Mouse (Mus musculus) retina, adult 2 months (tissue): ENCODE data around the gene Fgfr2.

Source experiments
- DNase-seq: peaks from one replicate; pipeline ENCODE4 v3.0.0-alpha.2; 2012; ENCODE audit warnings: low read depth, low spot score

Gene Fgfr2

GRCm38 (mm10) chr7:131370648-131371469, 1752.3 kb downstream of the Fgfr2 start, which contains the start of gene Pstk:
TSS of gene Pstk (plus strand) at chr7:131371141.
- peak; percentile 77 for DNase-seq

DNA sequence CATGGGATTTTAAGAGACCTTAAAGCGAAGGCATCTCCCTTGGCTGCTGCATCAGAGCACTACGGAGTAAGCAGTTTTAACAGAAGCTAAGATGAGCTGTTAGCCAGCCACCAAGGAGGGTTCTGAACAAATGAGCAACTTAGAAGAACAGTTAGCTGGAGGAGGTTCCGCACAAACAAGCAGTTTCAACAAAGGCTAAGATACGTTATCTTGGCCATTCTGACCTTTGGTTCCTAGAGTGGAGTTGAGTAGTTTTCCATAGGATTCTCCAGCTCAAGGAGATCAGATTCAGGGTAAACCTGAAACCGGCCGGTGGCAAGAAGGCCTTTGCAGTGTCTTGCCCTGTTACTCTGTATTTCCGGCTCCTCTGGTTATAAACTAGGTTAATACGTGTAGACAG, 1759.0 kb downstream of the Fgfr2 start:
- DNase-seq = no peak

DNA sequence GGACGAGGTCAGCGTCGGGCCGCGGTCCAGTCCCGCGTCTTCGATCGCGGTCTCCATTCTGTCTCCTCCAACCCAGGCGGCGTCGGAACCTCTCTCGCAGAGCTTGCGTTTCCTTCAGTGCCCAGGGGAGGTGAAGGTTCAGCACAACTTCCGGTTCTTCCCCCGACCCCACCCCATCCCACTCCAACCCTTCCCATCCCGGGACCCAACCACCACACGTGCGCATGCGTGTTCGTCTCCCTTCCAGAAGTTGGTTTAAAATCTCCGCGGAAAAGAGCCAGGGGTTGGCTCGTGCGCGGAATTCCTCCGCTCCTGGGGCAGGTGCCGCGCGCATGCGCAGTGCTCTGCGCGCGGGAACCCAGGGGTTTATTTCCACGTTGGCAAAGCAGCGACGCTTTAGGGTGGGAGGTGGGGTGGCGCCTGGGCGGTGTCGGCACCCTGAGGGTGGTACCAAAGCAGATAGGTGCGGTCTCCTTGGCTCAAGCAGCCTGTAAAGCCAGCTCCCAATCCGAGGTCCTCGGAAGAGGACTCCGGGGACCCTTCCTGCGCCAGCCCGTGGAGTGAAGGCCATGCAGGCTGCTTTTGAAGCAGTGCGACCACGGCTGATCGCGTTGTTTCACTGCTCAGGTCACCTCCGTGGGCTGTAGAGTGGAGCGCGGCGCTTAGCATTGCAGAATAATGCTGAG, 1760.4 kb downstream of the Fgfr2 start, which contains the start of gene 2310057M21Rik:
TSS of gene 2310057M21Rik (minus strand) at position 145 of the 686 bp plus-strand sequence.
- peak; percentile 96 for DNase-seq

GRCm38 (mm10) chr7:131362269-131362614, 1760.9 kb downstream of the Fgfr2 start:
- no peak for DNase-seq

- no peak for DNase-seq
Observed at GRCm38 (mm10) chr7:131356105-131356504, 1767.0 kb downstream of the Fgfr2 start.

- no peak for DNase-seq
Observed at GRCm38 (mm10) chr7:131345856-131346541, 1777.2 kb downstream of the Fgfr2 start.

DNA sequence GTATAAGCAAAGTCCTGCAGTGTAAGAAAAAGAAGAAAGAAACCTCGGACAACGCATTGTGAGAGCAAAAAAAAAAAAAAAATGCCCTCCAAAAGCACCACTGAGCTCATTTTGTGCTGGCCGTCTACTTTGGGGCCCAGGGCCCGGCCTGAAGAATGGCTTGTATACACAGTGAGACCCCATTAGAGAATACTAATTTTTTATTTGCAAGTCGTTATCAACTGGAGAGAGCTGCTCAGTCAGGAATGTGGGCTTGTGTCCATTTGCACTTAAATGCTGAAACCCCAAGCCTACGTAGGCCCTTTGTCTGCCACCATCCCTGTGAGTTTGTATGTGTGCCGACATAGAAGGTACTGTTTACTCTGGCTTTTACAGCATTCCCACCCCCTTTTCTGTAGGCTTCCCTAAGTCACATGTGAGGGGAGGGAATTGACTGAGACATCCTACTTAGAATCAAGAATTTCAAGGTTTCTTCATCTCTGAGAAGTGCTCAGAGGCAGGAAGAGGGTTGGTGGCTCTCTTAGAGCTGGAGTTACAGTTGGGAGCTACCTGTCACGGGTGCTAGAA, 1785.6 kb downstream of the Fgfr2 start:
- DNase-seq = no peak

- DNase-seq = no peak
Observed at GRCm38 (mm10) chr7:131333564-131333963, 1789.6 kb downstream of the Fgfr2 start, which contains the start of gene Fam24a. TSS of gene Fam24a (plus strand) at chr7:131333864.

DNA sequence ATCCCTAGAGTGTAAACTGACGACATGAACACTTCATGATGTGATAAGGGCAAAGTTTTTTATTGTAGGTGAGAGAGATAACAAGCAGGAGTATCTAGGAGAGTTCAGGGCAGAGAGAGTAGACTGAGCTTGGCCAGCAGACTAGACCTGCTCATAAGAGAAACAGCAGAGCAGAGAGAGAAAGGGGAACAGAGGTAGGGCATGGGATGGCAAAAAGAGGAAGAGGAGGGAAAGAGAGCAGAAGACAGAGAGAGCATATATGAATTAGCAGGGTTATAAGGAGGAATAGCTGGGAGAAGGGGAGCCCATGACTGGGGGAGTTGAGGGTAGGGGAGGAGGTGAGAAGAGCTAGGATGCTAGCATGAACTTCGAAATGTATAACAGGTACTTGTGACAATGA, 1791.5 kb downstream of the Fgfr2 start:
- no peak for DNase-seq

DNA sequence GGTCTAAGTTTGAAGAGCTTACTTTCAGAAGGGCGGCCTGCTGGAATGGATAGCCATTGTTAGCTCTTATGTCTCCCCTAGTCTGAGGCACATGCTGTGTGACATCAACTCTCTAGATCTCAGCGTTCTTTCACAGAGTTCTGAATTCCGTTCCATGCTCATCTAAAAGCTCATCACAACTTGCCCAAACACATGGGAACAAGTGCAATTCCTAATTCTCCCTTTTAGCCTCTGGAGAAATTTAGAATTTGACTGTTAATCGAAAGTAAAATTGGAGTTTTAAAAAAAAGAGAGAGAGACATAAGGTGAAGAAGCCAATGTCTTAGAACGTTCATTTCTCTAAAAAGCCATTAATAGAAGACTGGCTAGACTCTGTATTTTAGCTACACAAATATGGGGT, 1793.7 kb downstream of the Fgfr2 start, which contains the start of gene Fam24b:
TSS of gene Fam24b (minus strand) at position 101 of the 400 bp plus-strand sequence.
- no peak for DNase-seq

- DNase-seq = no peak
Observed at GRCm38 (mm10) chr7:131327054-131327453, 1796.1 kb downstream of the Fgfr2 start.

DNA sequence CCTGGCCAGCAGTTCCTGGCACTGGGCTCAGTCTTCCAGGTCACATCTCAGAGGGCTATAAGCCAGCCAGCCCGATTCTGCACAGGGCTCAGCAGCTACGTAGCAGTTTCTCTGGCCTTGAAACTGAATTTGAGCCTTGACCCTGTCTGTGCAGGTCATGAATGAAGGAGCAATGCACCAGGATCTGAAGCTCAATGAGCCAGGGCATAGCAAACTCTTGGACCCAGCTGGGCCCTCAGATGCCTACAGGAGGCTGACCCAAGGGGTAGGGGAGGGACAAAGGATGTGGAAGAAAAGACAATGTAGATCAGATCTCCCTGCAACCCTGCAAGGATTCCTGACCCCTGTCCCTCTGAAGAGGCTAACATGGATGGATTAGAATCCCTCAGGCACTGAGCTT, 1801.0 kb downstream of the Fgfr2 start, which contains the start of gene Cuzd1:
TSS of gene Cuzd1 (minus strand) at position 101 of the 400 bp plus-strand sequence.
- DNase-seq = no peak

DNA sequence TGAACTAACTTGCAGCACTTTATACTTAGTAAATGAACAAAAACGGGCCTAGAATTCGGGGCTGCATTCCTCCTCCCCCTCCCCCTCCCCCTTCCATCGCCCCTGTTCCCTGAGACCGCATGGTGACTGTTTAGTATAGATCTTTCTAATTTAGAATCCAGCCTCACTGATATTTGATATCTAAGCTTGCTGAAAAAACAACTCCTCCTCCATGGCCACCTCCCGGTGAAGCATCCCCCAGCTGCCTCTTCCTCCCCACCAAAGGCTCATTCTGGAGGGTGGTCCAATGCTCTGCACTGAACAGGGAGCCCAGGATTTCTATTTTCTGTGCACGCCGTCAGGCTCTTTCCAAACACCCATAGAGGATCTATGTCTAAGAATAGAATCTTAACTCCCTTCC, 1804.8 kb downstream of the Fgfr2 start:
- no peak for DNase-seq

DNA sequence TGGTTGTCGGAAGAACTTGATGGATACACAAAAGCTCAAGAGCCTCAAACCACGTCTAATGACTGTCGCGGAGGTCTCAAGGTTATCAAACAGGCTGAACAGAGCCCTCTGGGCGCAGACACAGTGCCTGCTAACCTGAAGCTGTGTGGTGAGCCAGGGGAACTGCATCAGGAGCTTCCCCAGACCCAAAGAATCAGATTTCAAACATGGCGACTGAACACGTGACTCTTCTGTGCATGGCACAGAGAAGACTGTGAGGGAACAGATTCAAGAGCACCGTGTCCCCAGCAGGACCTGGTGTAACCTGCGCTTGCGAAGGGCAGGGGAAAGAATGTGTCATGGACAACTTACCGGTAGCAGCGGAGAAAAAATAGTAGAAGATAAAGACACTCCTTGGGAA, 1805.6 kb downstream of the Fgfr2 start:
- DNase-seq = no peak

DNA sequence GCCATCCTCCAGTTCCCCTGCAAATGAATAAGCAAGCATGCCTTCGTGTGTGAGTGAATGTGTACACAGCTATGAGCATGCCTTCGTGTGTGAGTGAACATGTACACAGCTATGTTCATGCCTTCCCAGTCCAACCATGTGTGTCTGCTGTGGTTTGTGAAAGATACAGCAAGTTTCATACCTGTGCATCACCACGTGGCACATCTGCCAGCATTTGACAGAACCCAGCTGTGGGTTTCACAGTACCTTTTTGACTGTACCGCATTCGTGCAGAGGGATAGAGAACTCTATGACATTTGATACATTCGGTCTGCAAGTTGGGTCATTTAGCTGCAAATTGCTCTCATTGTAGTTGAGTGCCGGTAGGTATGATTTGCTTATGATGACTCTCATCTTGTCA, 1808.7 kb downstream of the Fgfr2 start:
- DNase-seq = no peak

DNA sequence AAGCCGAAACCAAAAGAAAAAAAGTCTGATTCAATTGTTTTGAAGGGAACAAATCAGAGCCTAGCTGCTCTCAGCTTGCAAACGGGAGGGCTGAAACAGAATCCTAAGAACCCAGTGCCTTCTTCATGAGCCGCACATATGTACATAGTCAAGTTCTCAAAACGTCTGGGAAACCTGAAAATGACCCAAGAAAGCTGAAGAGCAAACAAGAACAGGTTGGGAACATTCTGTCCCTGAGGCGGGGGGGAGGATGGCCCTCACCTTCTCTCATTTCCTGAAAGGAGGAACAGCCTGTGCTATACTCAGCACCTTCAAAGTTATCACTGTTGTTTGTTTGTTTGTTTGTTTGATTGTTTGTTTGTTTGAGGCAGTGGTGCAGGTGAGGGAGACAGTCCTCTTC, 1816.4 kb downstream of the Fgfr2 start:
- DNase-seq = no peak

DNA sequence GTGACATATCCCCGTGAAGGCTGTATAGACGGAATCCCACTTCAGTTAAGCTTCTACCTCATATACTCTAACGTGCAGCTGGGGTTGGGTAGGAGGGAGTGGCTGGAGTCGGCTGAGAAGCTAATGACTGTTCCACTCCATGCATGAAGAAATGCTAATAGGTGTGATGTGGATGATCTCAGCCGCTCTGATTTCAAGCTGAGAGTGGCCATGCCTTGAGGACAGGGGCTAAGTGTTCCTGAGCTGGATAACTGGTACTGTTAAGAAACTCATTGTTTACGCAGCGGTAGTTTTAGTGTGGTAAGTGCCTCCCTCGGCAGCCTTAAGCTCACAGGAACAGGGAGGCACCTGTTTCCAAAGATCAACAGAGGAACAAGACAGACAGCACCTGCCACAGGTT, 1819.8 kb downstream of the Fgfr2 start:
- DNase-seq = no peak

DNA sequence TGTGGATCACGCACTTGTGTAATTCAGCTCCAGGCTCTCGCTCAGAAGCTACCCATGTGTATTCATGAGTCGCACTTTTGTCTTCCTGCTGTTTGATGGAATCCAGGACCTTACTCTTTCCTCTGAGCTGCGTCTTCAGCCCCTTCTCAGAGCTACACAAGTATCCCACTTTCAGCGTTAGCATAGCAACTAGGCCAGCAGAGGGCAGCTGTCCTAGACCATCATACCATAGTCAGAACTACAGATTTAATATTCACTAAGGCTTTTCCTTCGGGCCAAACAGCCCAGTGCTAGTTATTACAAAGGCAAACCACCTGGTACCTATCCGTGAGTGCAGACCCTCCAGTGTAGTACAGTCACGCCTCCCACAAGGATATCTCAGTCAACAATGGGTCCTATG, 1826.0 kb downstream of the Fgfr2 start:
- no peak for DNase-seq

DNA sequence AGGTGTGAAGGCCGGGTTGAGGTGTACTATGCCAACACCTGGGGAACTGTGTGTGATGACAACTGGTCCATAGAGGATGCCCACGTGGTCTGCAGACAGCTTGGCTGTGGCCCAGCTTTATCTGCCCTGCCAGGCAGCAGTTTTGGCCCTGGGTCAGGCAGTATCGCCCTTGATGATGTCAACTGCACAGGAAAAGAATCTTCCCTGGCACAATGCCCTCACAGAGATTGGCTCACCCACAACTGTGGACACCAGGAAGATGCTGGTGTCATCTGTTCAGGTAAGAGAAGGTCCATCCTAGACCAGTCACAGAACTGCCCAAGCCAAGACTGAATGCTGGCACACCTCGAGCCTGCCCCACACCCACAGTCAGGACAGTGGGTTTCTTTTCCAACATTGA, 1857.3 kb downstream of the Fgfr2 start:
- DNase-seq = no peak

DNA sequence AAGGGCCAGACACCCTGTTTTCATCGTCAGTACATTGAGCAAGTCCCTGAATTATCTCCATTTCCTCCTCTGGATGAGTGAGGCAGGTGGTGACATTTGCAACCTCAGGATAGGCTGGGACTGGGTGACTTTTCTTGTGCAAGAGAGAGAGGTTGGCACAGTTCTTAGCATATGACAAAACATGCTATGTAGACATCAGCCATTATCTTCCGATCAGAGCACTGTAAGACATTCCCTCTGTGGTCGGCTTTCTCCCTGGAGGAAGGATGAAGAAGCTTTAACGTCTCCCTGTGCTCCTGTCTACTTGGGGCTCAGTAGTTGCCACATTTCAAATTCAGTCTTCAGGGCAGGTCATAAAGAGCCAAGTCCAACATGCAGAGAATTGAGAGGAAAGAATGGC, 1858.9 kb downstream of the Fgfr2 start:
- DNase-seq = no peak

DNA sequence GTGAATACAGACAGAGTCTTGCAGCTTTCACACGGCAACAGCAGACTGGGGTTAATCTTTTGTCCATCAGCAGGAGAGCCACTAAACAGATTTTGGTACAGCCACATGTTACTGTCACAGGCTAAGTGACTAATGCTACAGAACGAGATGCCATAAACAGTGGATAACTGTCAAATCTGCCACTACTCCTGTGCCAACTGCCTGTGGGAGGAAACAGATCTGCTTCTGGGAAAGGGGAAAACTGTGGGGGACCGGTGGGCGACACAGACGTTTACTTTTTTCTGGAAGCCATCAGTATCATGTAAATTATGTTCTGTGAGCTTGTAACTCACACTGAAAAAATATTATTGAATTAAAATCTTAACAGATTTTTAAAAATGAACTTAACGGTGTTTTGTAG, 1862.2 kb downstream of the Fgfr2 start:
- no peak for DNase-seq

DNA sequence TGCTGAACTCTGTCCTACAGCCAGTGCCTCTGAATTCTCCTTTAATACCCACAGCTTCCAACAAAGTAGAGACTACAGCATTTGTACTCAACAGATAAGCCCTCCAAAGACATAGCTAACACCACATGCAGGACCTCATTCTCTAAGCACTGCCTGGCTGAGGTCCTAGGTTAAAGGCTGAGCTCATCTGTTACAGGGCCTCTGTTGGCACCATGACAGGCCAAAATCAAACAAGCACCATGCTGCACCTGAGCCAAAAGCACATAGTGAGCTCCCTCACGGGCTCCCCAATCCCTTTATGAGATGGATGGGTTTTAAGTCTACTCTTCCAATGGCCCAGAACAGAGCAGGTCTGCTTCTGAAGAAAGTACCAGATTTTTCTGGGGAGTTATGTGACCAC, 1865.8 kb downstream of the Fgfr2 start:
- no peak for DNase-seq
